Mouse (Mus musculus) small intestine, adult 2 months (tissue): Measurements from ENCODE around the gene Nsdhl. TPM values are rescaled to one million over a fixed set of nuclear protein-coding genes. Genes with fewer than 3 reads are reported as not detected.

Experiments
- H3K27ac ChIP-seq: fragments of 200-500 bp; 2 replicates; pipeline ENCODE4 v1.5.1; 2012; ENCODE audit warnings: low read depth, low read length, control low read depth, inconsistent platforms; ENCODE audit not compliant: insufficient read depth
- H3K27me3 ChIP-seq: fragments of 200-500 bp; 2 replicates; pipeline ENCODE4 v1.6.1; 2012; ENCODE audit warnings: mild to moderate bottlenecking, moderate library complexity, low read length, inconsistent platforms; ENCODE audit not compliant: control insufficient read depth, insufficient read depth
- H3K36me3 ChIP-seq: fragments of 200-500 bp; 2 replicates; pipeline ENCODE4 v1.6.1; 2012; ENCODE audit warnings: mild to moderate bottlenecking, low read length, control low read depth, inconsistent platforms; ENCODE audit not compliant: control insufficient read depth, insufficient read depth
- H3K4me1 ChIP-seq: fragments of 200-500 bp; 2 replicates; pipeline ENCODE4 v1.6.1; 2012; ENCODE audit warnings: low read length, inconsistent platforms, mixed read lengths; ENCODE audit not compliant: control insufficient read depth, insufficient read depth, insufficient read length
- H3K4me3 ChIP-seq: fragments of 200-500 bp; 2 replicates; pipeline ENCODE4 v1.5.1; 2012; ENCODE audit warnings: low read depth, mild to moderate bottlenecking, control low read depth, inconsistent platforms, low read length, moderate library complexity
- CTCF ChIP-seq: fragments of 200-500 bp; IDR thresholded peaks from 2 replicates; pipeline ENCODE4 v1.5.1; 2012; ENCODE audit warnings: low read depth, mild to moderate bottlenecking, control low read depth, inconsistent platforms, low read length, moderate library complexity, mixed read lengths; ENCODE audit not compliant: insufficient replicate concordance, insufficient read length; ENCODE audit errors: extremely low read depth
- POLR2A ChIP-seq: fragments of 200-500 bp; IDR thresholded peaks from 2 replicates; pipeline ENCODE4 v1.6.1; 2012; ENCODE audit warnings: low read depth, mild to moderate bottlenecking, control low read depth, inconsistent platforms, low read length, moderate library complexity
- WGBS: fragments of 180-500 bp; shearing (Covaris S2); methylation state at CpG from one replicate; pipeline ENCODE4 v1.1.7; 2018; 5-methylcytosine and 5-hydroxymethylcytosine counted together
- polyA plus RNA-seq: library from polyadenylated mRNA; depleted of rRNA; stranded (reverse); fragments of >200 nt; gene quantifications from 2 replicates; pipeline ENCODE4 v1.2.3, GENCODE M21; 2012; rRNA removed

Nsdhl gene
- polyA plus RNA-seq, 1 experiment: 7.2 TPM

DNA sequence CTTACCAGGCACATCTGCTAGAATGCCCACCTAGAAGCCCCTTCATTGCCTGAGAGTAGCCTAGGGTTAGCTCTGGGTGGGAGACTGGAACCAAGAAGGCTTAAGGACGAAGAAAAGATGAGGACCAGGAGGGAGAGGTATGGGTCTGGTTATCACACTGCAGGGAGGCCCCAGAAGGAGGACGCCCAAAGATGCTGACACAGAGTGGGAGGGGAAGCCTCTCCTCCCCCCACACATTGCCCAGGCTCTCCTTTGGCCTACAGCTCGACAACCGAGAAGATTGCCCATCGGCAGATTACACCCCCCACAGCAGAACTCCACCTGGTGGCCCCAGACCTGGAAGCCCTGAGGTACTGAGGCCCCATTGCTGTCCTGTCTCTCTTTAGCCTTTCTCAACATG is 84.8 kb downstream of the Nsdhl start:
- Histone ChIP-seq H3K27ac (no peak overlapping the region), H3K4me1 (0 out of 2 replicates have a peak, but pooled peaks cover under 1% of the 10 kb centered on the region), H3K4me3 (no peak overlapping the region), H3K36me3 (no peaks in the 10 kb centered on the region), H3K27me3 (no peaks in the 10 kb centered on the region)
- TF ChIP-seq CTCF: no peak
- TF ChIP-seq POLR2A: no peak
- 79% methylated on average over 5 of the region's 5 CpGs for WGBS

DNA sequence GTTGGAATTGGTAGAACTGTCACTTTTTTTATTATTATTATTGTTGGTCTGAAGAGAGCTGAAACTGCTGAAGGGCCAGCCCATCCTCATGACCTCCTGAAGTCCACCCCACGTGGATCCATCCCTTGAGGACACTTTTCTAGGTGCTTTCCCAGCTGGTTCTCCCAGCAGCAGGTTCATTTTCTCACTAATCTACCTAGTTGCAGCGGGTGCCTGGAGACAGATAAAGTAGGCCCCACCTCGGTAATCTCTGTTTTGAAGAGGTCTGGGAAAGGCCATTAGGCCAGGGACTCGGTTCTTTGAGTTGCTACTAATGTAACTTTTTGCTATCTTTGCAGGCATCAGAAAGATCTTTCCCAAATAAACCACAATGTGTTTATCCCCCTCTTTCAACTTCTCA is 87.3 kb downstream of the Nsdhl start:
- no peak overlapping the region for H3K4me3 ChIP-seq
- no peak overlapping the region for H3K27ac ChIP-seq
- 76% methylated on average over 4 of the region's 4 CpGs for WGBS
- TF ChIP-seq CTCF (no peak), POLR2A (no peak)
- H3K4me1 ChIP-seq: no peaks in the 10 kb centered on the region
- no peaks in the 10 kb centered on the region for H3K36me3 ChIP-seq
- H3K27me3 ChIP-seq: no peaks in the 10 kb centered on the region

DNA sequence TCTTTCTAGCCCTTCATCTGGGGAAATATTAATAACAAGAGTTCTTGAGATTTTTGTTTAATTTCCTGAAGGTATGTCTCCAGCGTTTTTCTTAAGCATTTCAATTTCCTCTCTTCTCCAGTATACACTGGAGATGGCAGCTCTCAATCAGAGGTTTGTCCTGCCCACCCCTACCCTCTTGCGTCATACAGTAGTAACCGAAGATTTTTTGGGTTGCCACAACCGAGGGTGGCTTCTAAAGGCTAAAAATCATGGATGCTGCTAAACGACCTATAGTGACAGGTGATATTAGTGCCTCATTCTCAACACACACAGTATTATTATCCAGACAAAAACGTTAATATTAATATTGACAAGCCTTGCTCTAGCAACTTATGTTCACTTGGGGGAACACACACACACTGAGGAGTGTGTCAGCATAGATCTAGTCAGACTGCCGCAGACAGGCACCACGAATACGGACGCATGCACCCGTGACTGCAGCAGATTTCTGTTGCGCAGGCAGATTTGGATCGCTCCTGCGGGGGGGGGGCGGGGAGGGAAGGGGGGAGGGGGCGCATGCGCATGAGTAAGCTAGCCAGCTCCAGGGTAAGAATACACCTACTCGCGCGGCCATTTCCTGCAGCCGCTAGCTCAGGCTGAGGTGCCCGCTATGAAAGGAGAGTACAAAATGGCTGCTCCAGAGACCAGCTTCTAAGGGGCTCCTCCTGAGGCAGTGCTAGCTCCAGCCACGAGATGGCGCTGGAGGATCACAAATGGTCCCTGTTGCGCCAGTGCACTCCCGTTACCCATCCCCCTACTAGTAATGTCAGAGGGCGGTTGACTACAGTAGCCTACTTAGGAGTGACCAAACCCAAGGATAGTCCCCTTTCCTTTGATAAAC is 89.5 kb downstream of the Nsdhl start:
- no peaks in the 10 kb centered on the region for H3K36me3 ChIP-seq
- peak overlapping the region; percentile 63 for H3K4me3 ChIP-seq
- H3K27ac ChIP-seq: peak overlapping the region; percentile 69
- no peaks in the 10 kb centered on the region for H3K27me3 ChIP-seq
- TF ChIP-seq CTCF (peak; percentile 82), POLR2A (peak; percentile 31; the same call in 1 of the 2 replicates)
- H3K4me1 ChIP-seq: no peaks in the 10 kb centered on the region
- WGBS: 11% methylated on average over 25 of the region's 27 CpGs

Other genes with a start within 250 kb of the Nsdhl start
- 0.03 and 0.05 TPM in 2 replicates for gene Gabrq, start 93.4 kb upstream of the Nsdhl start, polyA plus RNA-seq
- gene Cetn2, start 146 bp upstream of the Nsdhl start, polyA plus RNA-seq: 0.28 and 0.46 TPM in 2 replicates
- 0.03 and 0.18 TPM in 2 replicates for gene Zfp185, start 68.8 kb downstream of the Nsdhl start, polyA plus RNA-seq
- not detected in 2 replicates for gene Pnma5, start 118.5 kb downstream of the Nsdhl start, polyA plus RNA-seq
- not detected in 2 replicates for gene Pnma3, start 146.2 kb downstream of the Nsdhl start, polyA plus RNA-seq
- not detected in 2 replicates for gene Xlr4a, start 163.9 kb downstream of the Nsdhl start, polyA plus RNA-seq
- 0.38 TPM in 1 of 2 replicates, not detected in the other for gene Xlr3a, start 178.5 kb downstream of the Nsdhl start, polyA plus RNA-seq
- gene Gm14685, start 198.5 kb downstream of the Nsdhl start, polyA plus RNA-seq: 0.06 TPM in 1 of 2 replicates, not detected in the other
- gene Xlr5b, start 230.2 kb downstream of the Nsdhl start, polyA plus RNA-seq: not detected in 2 replicates
- not detected in 2 replicates for gene DXBay18, start 230.9 kb downstream of the Nsdhl start, polyA plus RNA-seq